Mouse (Mus musculus): Measurements from ENCODE around the gene Itih4.

The Itih4 gene

GRCm38 (mm10) chr14:30880251-30880650, 6.0 kb upstream of the Itih4 start:
- DNase-seq: no peak

GRCm38 (mm10) chr14:30880811-30881717, 5.2 kb upstream of the Itih4 start:
- peak; percentile 70 to 76 for DNase-seq

- DNase-seq: no peak
Observed at GRCm38 (mm10) chr14:30881718-30882108, 4.6 kb upstream of the Itih4 start.

- DNase-seq: no peak
Observed at GRCm38 (mm10) chr14:30885298-30885697, 978 bp upstream of the Itih4 start.

- DNase-seq: peak; percentile 87 to 93
Observed at GRCm38 (mm10) chr14:30888271-30888732, 2.0 kb downstream of the Itih4 start.

GRCm38 (mm10) chr14:30899972-30900371, 13.7 kb downstream of the Itih4 start:
- no peak for DNase-seq

GRCm38 (mm10) chr14:30902628-30903027, 16.4 kb downstream of the Itih4 start:
- no peak for DNase-seq

- DNase-seq: no peak
Observed at GRCm38 (mm10) chr14:30903036-30903435, 16.8 kb downstream of the Itih4 start.

- peak in 1 of 2 experiments; percentile 34 for DNase-seq
Observed at GRCm38 (mm10) chr14:30904307-30904706, 18.0 kb downstream of the Itih4 start.

GRCm38 (mm10) chr14:30906001-30906400, 19.7 kb downstream of the Itih4 start:
- peak in 1 of 2 experiments; percentile 42 for DNase-seq

GRCm38 (mm10) chr14:30907814-30908265, 21.6 kb downstream of the Itih4 start:
- DNase-seq: peak; percentile 82 to 90

- peak in 1 of 2 experiments; percentile 57 for DNase-seq
Observed at GRCm38 (mm10) chr14:30911141-30911540, 24.9 kb downstream of the Itih4 start.

- DNase-seq: no peak
Observed at GRCm38 (mm10) chr14:30912641-30913040, 26.4 kb downstream of the Itih4 start.

- no peak for DNase-seq
Observed at GRCm38 (mm10) chr14:30913404-30913803, 27.1 kb downstream of the Itih4 start.

- no peak for DNase-seq
Observed at GRCm38 (mm10) chr14:30916516-30916915, 30.2 kb downstream of the Itih4 start.

- no peak for DNase-seq
Observed at GRCm38 (mm10) chr14:30922053-30922670, 35.9 kb downstream of the Itih4 start.

- DNase-seq: no peak
Observed at GRCm38 (mm10) chr14:30923375-30924105, 37.3 kb downstream of the Itih4 start, which contains the start of gene Itih3. Gene Itih3, minus strand, starts transcription at chr14:30923760.

GRCm38 (mm10) chr14:30925492-30925891, 39.2 kb downstream of the Itih4 start:
- DNase-seq: no peak

GRCm38 (mm10) chr14:30930386-30930785, 44.1 kb downstream of the Itih4 start:
- no peak for DNase-seq

- DNase-seq: no peak
Observed at GRCm38 (mm10) chr14:30933351-30933750, 47.1 kb downstream of the Itih4 start.

GRCm38 (mm10) chr14:30942254-30942653, 56.0 kb downstream of the Itih4 start:
- peak; percentile 26 to 43 for DNase-seq

GRCm38 (mm10) chr14:30943038-30943437, 56.8 kb downstream of the Itih4 start, which contains the start of gene Itih1:
Gene Itih1, minus strand, starts transcription at chr14:30943289.
- DNase-seq: no peak

Data from lung, adult 18-20 months (tissue).